Mouse (Mus musculus) forebrain, embryonic 12.5 days (tissue): Measurements from ENCODE around the gene Pkn3. TPM values are rescaled to one million over a fixed set of nuclear protein-coding genes. Genes with fewer than 3 reads are reported as not detected.
"Not testable (repeated sequence)": the region's sequence is repeated elsewhere in the genome, so short reads cannot be mapped to it uniquely, and the experiment has no call there.

Source experiments
- ATAC-seq: fragments of 200-750 bp; cut with Nextera tagmentation; 2 replicates; pipeline ENCODE4 v1.8.0; 2017; ENCODE audit warnings: moderate TSS enrichment; ENCODE audit not compliant: low FRiP score
- H3K27ac ChIP-seq: fragments of 300-500 bp; sonication (generic); 2 replicates; pipeline ENCODE4 v1.5.1; 2016; ENCODE audit warnings: mild to moderate bottlenecking
- H3K27me3 ChIP-seq: fragments of 300-500 bp; sonication (generic); 2 replicates; pipeline ENCODE4 v1.6.1; 2016; ENCODE audit warnings: mild to moderate bottlenecking
- H3K36me3 ChIP-seq: fragments of 300-500 bp; sonication (generic); replicated peaks from 2 replicates; pipeline ENCODE4 v1.6.1; 2016; ENCODE audit warnings: mild to moderate bottlenecking
- H3K4me1 ChIP-seq: fragments of 300-500 bp; sonication (generic); 2 replicates; pipeline ENCODE4 v1.6.1; 2016
- H3K4me2 ChIP-seq: fragments of 300-500 bp; sonication (generic); 2 replicates; pipeline ENCODE4 v1.6.1; 2016; ENCODE audit warnings: mild to moderate bottlenecking, moderate library complexity
- H3K4me3 ChIP-seq: fragments of 300-500 bp; sonication (generic); replicated peaks from 2 replicates; pipeline ENCODE4 v1.5.1; 2016; ENCODE audit warnings: mild to moderate bottlenecking
- H3K9ac ChIP-seq: fragments of 300-500 bp; sonication (generic); 2 replicates; pipeline ENCODE4 v1.6.1; 2016; ENCODE audit warnings: mild to moderate bottlenecking
- H3K9me3 ChIP-seq: fragments of 300-500 bp; sonication (generic); 2 replicates; pipeline ENCODE4 v1.6.1; 2016
- WGBS: fragments of 180-500 bp; shearing (Covaris S2); methylation state at CpG from one replicate; pipeline ENCODE4 v1.1.7; 2016; 5-methylcytosine and 5-hydroxymethylcytosine counted together
- polyA plus RNA-seq: library from polyadenylated mRNA; unstranded; fragments of >200 nt; fragmentation: Nextera tagmentation; extraction: Ambion mirVana; gene quantifications from 2 replicates; pipeline ENCODE4 v1.2.1, GENCODE M21; 2016

The Pkn3 gene
- polyA plus RNA-seq, 1 experiment from 2014 or later: 10.3 TPM

GRCm38 (mm10) chr2:30134378-30134711 is 56.9 kb downstream of the Pkn3 start:
- Histone ChIP-seq H3K4me2 (peak overlapping the region; percentile 85), H3K27ac (no peak overlapping the region; the same call in 1 of the 2 replicates), H3K9ac (peak overlapping the region; percentile 74), H3K27me3 (no peaks in the 10 kb centered on the region), H3K4me3 (peak overlapping the region; percentile 77), H3K4me1 (peaks cover 23% of the 10 kb centered on the region), H3K9me3 (no peaks in the 10 kb centered on the region), H3K36me3 (peaks cover 27% of the 10 kb centered on the region)
- ATAC-seq: no peak
- 29% methylated on average over 6 of the region's 6 CpGs for WGBS

GRCm38 (mm10) chr2:30134928-30135620 is 57.6 kb downstream of the Pkn3 start:
- WGBS: 56% methylated on average over 10 of the region's 10 CpGs

GRCm38 (mm10) chr2:30136458-30136857 is 59.0 kb downstream of the Pkn3 start:
- Histone ChIP-seq H3K9me3 (no peaks in the 10 kb centered on the region), H3K27ac (no peak overlapping the region), H3K4me3 (no peak overlapping the region), H3K4me1 (peaks cover 23% of the 10 kb centered on the region), H3K36me3 (peaks cover 42% of the 10 kb centered on the region), H3K4me2 (no peak overlapping the region), H3K27me3 (no peaks in the 10 kb centered on the region), H3K9ac (no peak overlapping the region)
- 92% methylated on average over 10 of the region's 10 CpGs for WGBS
- no peak for ATAC-seq

More at GRCm38 (mm10) chr2:30134928-30135620, 57.6 kb downstream of the Pkn3 start:
- no peak for ATAC-seq
- Histone ChIP-seq H3K4me3 (peak overlapping the region; percentile 77), H3K36me3 (peaks cover 28% of the 10 kb centered on the region), H3K4me1 (peaks cover 23% of the 10 kb centered on the region), H3K27me3 (no peaks in the 10 kb centered on the region), H3K9ac (peak overlapping the region; percentile 74), H3K4me2 (peak overlapping the region; percentile 85), H3K27ac (no peak overlapping the region), H3K9me3 (no peaks in the 10 kb centered on the region)

- not testable (repeated sequence) for H3K27ac ChIP-seq, H3K4me2 ChIP-seq, H3K9ac ChIP-seq, H3K4me3 ChIP-seq, H3K4me1 ChIP-seq, ATAC-seq, H3K9me3 ChIP-seq, H3K27me3 ChIP-seq
- 91% methylated on average over 4 of the region's 4 CpGs for WGBS
- H3K36me3 ChIP-seq: peaks cover 78% of the 10 kb centered on the region
Measured at GRCm38 (mm10) chr2:30140021-30140420, 62.5 kb downstream of the Pkn3 start.

Other genes starting within 250 kb of the Pkn3 start
- gene Cercam, start 208.5 kb upstream of the Pkn3 start, polyA plus RNA-seq: 9.4 and 10.1 TPM in 2 replicates
- 118 and 133 TPM in 2 replicates for gene Odf2, start 188.5 kb upstream of the Pkn3 start, polyA plus RNA-seq
- 77.6 and 79.7 TPM in 2 replicates for gene Gle1, start 142.3 kb upstream of the Pkn3 start, polyA plus RNA-seq
- gene Sptan1, start 112.1 kb upstream of the Pkn3 start, polyA plus RNA-seq: 160 and 173 TPM in 2 replicates
- gene Wdr34, start 28.8 kb upstream of the Pkn3 start, polyA plus RNA-seq: 42.3 and 42.5 TPM in 2 replicates
- gene Set, start 20.3 kb upstream of the Pkn3 start, polyA plus RNA-seq: 774 and 776 TPM in 2 replicates
- 22.9 TPM in 2 replicates for gene Zdhhc12, start 16.0 kb downstream of the Pkn3 start, polyA plus RNA-seq
- gene Zer1, start 46.9 kb downstream of the Pkn3 start, polyA plus RNA-seq: 9.2 and 9.5 TPM in 2 replicates
- gene Tbc1d13, start 56.1 kb downstream of the Pkn3 start, polyA plus RNA-seq: 8.3 and 14.0 TPM in 2 replicates
- gene Endog, start 93.8 kb downstream of the Pkn3 start, polyA plus RNA-seq: 9.7 and 13.4 TPM in 2 replicates
- gene Spout1, start 100.8 kb downstream of the Pkn3 start, polyA plus RNA-seq: 67.0 and 69.2 TPM in 2 replicates
- gene Kyat1, start 128.2 kb downstream of the Pkn3 start, polyA plus RNA-seq: 9.0 and 9.4 TPM in 2 replicates
- gene Lrrc8a, start 160.0 kb downstream of the Pkn3 start, polyA plus RNA-seq: 22.8 and 35.9 TPM in 2 replicates
- gene Gm28035, start 162.9 kb downstream of the Pkn3 start, polyA plus RNA-seq: 0.29 and 0.64 TPM in 2 replicates
- gene Phyhd1, start 188.5 kb downstream of the Pkn3 start, polyA plus RNA-seq: 5.0 and 5.4 TPM in 2 replicates
- not detected in 2 replicates for gene Gm28038, start 203.4 kb downstream of the Pkn3 start, polyA plus RNA-seq
- 25.4 and 25.6 TPM in 2 replicates for gene Dolk, start 208.7 kb downstream of the Pkn3 start, polyA plus RNA-seq
- gene Nup188, start 208.7 kb downstream of the Pkn3 start, polyA plus RNA-seq: 42.3 and 47.0 TPM in 2 replicates